Mouse (Mus musculus) olfactory bulb, adult 2 months (tissue): ENCODE results near the gene Tbc1d16.

Experiments
- CTCF ChIP-seq: fragments of 200-500 bp; IDR thresholded peaks from 2 replicates; pipeline ENCODE4 v1.5.1; 2012; ENCODE audit warnings: low read depth, mild to moderate bottlenecking, low read length, moderate library complexity; ENCODE audit not compliant: insufficient read depth
- POLR2A ChIP-seq: fragments of 200-500 bp; IDR thresholded peaks from 2 replicates; pipeline ENCODE4 v1.6.1; 2012; ENCODE audit warnings: mild to moderate bottlenecking, low read depth, low read length, moderate library complexity; ENCODE audit not compliant: insufficient read depth

DNA sequence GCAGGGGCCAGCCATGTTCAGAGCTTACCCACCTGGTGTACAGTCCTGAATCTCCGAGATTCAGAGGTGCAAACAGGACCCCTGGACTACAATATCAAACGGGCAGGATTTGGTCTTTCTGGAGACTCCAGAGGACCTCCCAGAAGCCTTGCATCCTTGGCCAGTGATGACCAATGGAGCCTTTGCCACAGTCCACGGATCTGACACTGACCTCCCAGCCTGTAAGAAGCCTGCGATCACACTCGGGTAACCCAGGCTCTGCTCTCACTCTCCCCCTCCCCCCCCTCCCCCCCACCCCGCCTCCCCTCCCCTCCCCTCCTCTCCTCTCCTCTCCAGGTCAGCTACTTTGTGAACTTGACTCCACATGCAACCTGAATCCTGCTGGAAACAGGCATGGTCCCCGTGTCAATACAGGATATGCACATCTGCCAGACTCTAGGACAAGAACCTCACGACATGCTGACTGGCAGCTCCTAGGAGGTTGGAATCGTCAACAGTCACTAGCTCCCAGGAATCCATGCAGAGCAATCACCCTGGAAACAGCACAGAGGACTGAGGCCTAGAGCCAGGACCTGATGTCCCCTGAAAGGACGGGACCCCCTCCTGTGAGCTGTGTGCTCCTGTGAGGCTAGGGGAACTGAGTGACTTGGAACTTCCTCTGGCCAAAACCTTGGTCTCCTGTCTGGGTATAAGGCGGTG, 6.3 kb downstream of the Tbc1d16 start:
- TF ChIP-seq CTCF (no peak), POLR2A (no peak)
